Mouse (Mus musculus) lung, postnatal 10 days (tissue): Measurements from ENCODE around the gene Igdcc3.
"Not testable (repeated sequence)": the region's sequence is repeated elsewhere in the genome, so short reads cannot be mapped to it uniquely, and the experiment has no call there.

Source experiments
- DNase-seq: peaks from one replicate; pipeline ENCODE4 v3.0.0; 2021

The Igdcc3 gene

DNA sequence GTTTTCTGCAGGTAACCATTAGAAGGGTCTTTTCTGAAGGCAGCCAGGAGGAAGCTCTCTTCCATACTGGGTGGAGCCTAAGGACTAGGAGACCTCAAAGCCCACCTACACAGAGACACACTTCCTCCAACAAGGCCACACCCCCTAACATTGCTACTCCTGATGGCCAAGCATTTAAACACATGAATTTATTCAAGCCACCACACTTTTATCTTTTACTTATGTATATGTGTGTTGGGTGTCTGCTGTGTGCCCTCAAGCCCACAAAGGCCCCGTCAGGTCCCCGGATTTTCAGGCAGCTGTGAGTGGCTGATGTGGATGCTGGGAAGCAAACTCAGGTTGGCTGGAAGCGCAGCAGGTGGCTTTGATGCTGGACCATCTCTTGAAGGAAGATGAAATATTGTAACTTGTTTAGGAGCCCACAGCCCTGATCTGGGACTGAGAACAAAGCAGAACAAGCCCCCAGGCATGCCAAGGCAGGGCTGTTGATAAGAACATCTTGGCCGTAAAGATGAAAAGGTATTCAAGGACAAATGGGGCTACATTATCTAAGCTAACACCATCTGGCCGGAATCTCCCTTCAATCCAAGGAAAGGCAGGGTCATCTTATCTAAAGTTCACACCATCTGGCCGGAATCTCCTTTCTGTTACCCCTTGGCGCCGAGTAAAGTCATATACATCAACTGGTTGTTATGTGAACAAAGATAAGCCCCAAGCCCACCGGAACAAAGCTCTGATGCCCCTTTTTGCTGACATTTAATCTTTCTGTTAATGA is 66.2 kb downstream of the Igdcc3 start:
- DNase-seq, result not testable (repeated sequence)

DNA sequence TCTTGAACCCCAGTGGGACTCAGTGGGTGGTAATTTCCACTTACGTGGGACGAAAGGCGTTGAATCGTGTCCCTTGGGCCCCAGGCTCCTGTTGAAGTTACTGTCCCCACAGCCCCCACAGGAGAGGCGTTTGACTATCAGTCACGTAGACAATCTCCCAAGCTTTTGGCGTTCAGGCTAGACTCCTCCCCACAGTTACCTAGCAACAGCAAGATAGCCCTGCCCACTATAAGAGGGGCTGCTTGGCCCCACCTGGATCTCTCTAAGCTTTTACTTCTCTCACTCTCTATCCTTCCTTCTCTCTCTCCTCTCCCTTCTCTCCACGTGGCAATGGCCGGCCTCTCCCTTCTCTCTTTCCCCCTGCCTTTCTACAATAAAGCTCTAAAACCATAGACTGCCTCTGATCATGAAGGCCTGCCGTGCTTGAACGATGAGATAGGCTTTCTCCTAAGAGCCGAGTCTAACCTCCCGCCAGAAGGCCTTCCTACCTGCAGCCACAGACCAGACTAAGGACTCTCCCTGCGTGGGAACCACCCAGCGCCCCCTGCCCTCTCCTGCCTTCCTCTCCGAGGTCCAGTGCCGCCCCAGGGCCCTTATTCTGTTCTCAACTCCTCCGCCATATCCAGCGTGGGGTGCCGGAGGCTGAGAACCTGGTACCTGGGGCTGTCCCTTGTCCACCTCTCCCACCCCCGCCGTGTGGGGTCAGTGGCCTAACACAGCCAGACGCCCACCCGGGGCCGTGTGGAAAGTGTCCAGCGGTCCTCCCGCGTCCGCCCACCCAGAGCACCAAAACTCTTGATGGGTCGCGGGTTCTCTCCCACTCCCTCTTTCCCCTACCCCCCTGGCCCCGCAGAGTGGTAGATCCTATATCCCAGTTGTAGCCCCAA is 67.5 kb downstream of the Igdcc3 start:
- no peak for DNase-seq

DNA sequence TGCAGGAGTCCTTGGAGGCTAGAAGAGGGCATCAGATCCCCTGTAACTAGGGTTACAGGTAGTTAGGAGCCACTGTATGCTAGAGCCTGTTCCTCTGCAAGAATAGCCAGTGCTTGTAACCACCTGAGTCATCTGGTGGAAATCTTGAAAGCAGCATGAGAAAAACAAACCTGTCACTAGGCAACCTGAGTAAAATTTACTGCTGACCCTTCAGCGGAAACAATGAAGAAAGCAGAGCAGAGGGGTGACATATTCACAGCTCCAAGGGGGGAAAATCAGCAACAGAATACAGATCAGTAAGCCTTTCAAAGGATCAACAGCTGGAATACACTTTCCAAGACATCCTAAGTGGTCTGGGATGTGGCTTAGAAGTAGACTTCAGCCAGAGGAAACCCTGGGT is 70.6 kb downstream of the Igdcc3 start:
- no peak for DNase-seq

DNA sequence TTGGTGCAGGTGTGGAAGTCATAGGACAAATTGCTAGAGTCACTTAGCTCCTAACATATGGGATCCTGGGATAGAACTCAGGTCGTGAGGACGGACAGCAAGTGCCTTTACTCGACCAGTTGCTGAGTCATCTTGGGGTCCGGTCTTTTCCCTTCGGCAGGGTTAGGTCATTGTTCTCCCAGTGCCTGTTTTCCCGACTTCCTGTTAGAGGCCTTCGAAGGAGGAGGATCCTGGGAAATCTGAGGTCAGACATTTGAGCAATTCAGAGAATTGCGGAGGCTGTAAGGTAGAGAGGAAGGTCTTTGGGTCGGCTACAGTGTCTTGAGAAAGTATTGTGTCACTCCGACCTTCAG is 73.4 kb downstream of the Igdcc3 start:
- peak; percentile 70 for DNase-seq

DNA sequence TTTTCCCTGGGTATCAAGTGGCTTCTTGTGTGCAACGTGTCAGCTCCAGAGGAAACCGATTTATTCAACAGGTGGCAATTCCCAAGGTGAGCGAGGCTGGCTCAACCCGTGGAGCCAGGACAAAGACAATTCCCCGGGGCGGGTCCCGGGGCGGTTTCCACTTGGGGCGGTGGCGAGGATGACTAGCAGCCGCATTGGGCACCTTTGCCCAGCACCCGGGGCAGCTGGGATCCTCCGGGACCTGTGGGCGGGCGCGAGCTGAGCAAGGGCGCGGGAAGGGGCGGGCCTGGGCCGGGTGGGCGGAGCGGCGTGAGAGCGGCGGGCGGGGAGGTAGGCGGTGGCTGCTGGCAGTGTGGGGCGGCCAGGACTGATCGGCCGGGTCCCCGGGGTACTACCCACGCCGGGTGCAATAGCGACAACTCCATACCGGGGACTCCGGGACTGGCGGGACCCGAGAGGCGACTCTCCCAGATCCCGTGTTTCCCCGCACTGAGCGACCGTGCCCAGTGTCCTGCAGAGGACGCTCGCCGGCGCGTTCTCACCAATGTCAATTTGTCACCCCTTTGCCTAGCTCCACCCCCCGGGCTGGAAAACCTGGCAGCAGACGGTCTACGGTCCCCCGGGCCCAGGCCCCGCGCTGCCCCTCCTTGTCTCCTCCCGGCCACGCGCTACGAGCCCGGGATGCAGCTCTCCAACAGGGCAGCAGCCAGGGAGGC is 73.9 kb downstream of the Igdcc3 start:
- peak; percentile 93 for DNase-seq

DNA sequence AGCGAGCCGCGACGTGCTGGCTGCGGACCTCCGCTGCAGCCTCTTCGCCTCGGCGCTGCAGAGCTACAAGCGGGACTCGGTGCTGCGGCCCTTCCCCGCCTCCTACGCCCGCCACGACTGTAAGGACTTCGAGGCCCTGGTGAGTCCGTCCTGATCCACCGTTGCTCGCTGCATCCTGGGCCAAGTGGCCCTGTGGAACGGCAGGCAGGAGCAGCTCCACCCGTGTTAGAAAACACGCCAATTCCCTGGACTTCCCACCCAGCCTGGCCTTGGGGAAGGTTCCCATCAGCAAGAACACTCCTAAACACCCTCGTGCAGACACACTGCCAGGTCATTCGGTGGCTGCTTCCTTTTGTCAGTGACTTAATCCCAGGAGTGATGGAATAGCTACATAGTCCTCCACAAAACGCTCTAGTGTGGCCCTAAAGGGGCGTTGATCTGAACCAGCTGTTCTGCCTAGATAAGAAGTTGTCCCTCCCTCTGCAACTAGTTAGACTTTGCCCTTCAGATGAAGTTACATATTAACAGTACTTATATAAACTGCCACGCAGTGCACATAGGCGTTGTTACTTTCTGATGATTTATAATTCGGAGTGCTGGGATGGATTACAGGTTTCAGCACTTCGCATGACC is 74.6 kb downstream of the Igdcc3 start:
- no peak for DNase-seq

DNA sequence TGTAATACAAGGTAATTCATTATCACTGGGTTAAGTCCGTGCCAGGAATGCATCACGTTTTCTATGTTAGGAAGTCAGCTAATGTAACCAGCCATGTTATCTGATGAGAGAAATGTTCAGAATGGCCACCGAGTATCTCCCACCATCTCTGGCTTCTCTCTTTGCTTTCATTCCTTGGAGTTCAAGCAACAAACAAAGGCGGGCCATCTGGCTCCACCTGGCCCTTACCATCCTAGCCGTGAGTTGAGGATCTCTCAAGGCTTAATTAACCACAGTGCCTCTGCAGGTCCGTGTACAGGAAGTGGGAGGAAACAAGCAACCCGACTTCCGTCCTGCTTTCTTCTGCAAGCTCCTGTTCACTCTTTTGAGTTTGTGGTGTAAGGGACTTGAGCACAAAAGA is 76.0 kb downstream of the Igdcc3 start:
- no peak for DNase-seq

DNA sequence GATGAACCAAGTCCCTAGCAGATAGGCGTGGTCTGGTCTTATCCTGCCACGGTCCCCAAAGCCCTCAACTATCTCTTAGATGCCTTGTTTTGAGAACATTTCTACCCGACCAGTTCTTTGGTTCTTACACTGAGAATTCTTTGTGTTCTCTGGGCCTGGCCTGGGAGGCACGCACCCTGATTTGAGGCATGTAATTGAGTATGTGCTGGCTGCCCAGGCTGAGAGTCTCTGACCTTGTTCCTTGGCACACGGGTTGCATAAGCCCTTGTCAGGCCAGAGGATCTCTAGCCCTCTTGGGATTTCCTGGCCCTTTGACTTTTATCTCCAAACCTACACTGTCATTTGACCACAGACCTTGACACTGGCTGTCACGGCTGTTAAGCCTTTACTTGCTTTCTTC is 76.7 kb downstream of the Igdcc3 start:
- no peak for DNase-seq

DNA sequence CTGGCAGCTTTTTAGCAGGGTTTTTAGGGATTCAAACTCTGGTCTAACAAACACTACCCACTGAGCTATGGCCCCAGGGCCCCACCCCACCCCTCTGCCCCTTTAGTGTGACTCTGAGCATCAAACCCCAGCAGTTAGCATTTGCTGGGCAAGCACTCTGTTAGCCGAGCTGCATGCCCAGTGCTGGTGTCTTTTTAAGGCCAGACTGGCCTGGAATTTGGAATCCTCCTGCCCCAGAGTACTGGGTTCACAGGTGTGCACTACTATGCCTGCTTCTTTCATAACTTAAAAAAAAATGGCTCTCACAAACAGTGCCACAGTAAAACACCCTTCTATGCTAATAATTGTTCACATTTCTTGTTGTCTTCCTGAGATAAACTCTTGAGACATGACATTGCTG is 77.9 kb downstream of the Igdcc3 start:
- DNase-seq, result no peak

DNA sequence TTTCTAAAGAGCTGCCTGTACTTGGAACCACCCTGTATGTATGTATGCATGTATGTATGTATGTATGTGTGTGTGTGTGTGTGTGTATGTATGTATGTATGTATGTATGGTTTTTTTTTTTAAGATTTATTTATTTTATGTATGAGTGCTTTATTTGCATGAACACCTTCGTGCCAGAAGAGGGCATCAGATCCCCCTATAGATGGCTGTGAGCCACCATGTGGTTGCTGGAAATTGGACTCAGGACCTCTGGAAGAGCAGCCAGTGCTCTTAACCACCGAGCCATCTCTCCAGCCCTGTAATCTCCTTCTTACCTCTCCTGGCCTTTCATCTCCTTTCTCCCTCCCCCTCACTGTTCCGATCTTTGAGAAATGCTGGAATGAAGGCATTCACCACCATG is 79.4 kb downstream of the Igdcc3 start:
- DNase-seq, result not testable (repeated sequence)

DNA sequence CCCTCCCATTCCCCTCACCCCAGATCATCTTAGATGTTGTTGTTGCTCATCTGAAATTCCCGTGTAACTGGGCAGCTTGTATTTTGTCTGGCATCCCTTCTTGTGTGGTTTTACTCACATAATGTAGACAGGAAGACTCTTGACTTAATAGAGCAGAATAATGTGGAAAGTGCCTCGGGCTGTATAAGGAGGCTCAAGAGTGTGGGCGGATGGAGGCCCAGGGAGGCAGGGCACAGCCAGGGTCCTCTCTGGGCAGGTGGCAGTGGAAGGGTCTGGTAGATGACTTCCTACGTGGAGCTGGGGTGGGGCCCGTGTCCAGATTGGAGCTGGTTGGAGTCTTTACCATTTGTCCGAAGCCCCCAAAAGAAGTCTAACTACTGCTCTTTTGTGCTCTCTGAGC is 82.9 kb downstream of the Igdcc3 start:
- no peak for DNase-seq

DNA sequence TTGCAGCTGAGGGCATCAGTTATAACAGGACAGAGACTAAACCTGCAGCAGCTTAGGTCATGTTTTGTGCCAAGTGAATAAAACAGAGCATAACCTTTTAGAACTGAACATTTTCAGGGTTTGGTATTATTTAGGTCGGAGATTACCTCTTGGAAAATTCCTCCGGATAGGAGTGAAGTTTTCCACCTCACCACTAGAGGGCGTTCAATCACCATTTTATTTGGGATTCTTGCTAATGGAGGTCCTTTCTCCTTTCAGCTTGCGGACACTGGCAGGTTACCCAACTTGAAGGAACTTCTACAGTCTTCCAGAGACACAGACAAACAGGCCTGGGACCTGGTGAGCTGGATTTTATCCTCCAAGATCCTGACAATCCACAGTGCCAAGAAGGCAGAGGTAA is 84.8 kb downstream of the Igdcc3 start:
- peak; percentile 68 for DNase-seq

DNA sequence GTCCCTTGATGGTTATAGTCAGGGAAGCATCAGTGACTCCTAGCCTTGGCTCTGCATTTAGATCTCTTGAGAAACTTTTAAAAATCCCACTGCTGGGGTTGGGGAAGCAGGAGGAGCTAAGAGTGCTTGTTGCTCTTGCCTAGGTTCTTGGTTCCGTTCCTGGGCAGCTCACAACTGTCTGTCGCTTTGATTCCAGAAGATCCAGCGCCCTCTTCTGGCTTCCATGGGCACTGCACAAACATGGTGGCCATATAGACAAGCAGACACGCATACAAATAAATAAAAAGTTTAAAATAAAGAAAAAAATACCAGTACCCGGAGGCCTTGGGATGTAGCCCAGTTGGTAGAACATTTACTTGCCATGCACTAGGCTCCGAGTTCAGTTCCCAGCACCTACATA is 89.3 kb downstream of the Igdcc3 start:
- no peak for DNase-seq

DNA sequence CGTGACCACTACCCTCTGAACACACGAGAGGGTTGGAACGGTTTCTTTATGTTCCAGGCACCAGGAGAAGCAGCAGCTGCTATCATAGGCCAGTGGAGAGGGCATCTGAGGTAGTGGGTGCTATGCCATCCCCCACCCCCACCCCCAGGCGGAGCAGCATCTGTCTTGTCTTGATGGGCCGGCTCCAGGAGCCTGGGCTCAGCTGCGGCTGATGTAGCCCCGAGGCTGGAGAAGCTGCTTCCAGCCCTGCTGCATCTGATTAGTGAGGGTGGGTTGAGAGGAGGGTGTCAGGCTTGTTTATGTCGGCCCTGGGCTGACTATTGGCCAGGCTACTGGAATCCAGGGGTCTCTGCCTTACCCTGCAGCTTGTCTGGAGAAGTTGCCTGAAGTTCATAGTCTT is 90.3 kb downstream of the Igdcc3 start:
- DNase-seq, result no peak

DNA sequence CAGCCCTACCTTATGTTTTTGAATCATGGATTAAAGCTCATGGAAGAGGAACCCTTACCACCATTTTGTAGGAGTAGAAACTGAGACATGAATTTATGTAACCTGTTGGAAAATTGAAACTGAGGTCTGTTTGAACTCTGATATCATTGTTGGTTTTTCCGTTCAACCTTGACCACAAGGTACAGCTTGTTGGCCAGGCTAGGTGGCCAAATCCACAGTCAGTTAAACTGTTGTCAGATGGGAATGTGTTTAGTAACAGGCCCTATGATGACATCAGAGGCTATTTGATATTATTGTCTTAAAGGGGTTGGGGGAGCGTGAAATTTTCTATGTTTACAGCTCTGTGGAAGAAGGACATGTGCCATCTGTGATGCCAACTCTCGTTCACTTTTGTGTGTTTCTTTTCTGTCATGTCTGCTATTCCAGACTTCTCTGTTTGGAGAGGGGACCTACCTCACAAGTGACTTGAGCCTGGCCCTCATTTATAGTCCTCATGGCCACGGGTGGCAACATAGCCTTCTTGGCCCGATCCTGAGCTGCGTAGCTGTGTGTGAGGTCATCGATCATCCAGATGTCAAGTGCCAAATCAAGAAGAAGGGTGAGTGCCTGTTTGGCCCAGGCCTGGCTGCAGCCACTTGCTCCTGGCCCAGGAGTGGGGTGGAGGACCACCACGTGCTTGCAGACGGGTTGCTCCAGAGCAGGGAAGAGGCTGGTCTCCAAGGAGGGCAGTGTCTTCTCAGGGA is 92.4 kb downstream of the Igdcc3 start:
- no peak for DNase-seq

DNA sequence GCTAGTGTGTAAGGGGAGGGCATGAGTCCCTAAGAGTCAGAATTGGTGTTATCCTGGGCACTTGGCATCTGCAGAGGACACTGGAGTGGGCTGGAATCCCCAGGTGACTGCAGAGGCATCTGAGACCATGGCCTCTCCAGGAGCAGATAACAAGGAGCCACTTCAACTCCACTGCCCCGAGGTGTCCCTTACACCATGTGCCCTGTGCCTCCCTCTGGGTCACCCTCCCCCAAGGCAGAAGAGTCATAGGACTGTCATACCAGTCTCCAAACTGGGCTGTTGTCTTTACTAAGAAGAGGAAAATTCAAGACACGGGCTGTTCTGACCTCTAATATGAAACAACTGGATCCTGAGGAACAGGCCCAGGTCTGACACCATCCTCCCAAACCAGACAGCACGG is 93.7 kb downstream of the Igdcc3 start:
- no peak for DNase-seq
